Mouse (Mus musculus) left cerebral cortex, adult 18-20 months (tissue): Measurements from ENCODE around the gene Ubtf. TPM values are rescaled to one million over a fixed set of nuclear protein-coding genes. Genes with fewer than 3 reads are reported as not detected.
A peak's percentile ranks its signal among the peaks of the same experiment; 100 is the strongest.
"Not testable (repeated sequence)": the region's sequence is repeated elsewhere in the genome, so short reads cannot be mapped to it uniquely, and the experiment has no call there.

ENCODE experiments used
- DNase-seq, 2 experiments: peaks; one replicate each; pipeline ENCODE4 v3.0.0; 2021 to 2022; ENCODE audit warnings: low spot score in 2 of 2, mixed read lengths in 1 of 2
- long read RNA-seq, 2 experiments: library from polyadenylated mRNA; stranded (forward); transcript quantifications; one replicate each; pipeline ENCODE4 v2.0.0; 2021
- total RNA-seq, 2 experiments: library from RNA; stranded (reverse); gene quantifications; 2 replicates each; pipeline ENCODE4 v1.2.3; 2021

Gene Ubtf
- total RNA-seq, result 100 to 1,000 TPM; 123 to 140 TPM
- long read RNA-seq, experiment 1, full-length matches to known transcripts, result 87 of 120 reads
- long read RNA-seq, experiment 1, partial matches to known transcripts, result 14 of 120 reads
- long read RNA-seq, experiment 1, other reads (novel, unspliced or antisense), result 19 of 120 reads
- long read RNA-seq, experiment 2, full-length matches to known transcripts, result 89 of 119 reads
- long read RNA-seq, experiment 2, partial matches to known transcripts, result 21 of 119 reads
- long read RNA-seq, experiment 2, other reads (novel, unspliced or antisense), result 9 of 119 reads

- peak; percentile 77 to 87 for DNase-seq
Measured at GRCm38 (mm10) chr11:102319410-102319792, at the start of gene Ubtf. TSS of gene Ubtf (minus strand) at chr11:102319742.

- DNase-seq, result no peak
Measured at GRCm38 (mm10) chr11:102369263-102369662, 49.7 kb upstream of the Ubtf start.

- no peak for DNase-seq
Measured at GRCm38 (mm10) chr11:102368347-102368746, 48.8 kb upstream of the Ubtf start.

GRCm38 (mm10) chr11:102367504-102368280, 48.1 kb upstream of the Ubtf start:
- no peak for DNase-seq

- not testable (repeated sequence) for DNase-seq
Measured at GRCm38 (mm10) chr11:102366103-102366502, 46.6 kb upstream of the Ubtf start, which contains the start of gene Slc4a1. TSS of gene Slc4a1 (minus strand) at chr11:102366203.

GRCm38 (mm10) chr11:102365699-102366098, 46.2 kb upstream of the Ubtf start:
- DNase-seq, result no peak

GRCm38 (mm10) chr11:102364570-102365371, 45.2 kb upstream of the Ubtf start:
- no peak for DNase-seq

- DNase-seq, result no peak
Measured at GRCm38 (mm10) chr11:102363623-102364022, 44.1 kb upstream of the Ubtf start.

- DNase-seq, result no peak
Measured at GRCm38 (mm10) chr11:102361776-102362495, 42.4 kb upstream of the Ubtf start.

- DNase-seq, result no peak
Measured at GRCm38 (mm10) chr11:102358365-102358764, 38.8 kb upstream of the Ubtf start.

GRCm38 (mm10) chr11:102356636-102357350, 37.3 kb upstream of the Ubtf start:
- peak; percentile 18 to 29 for DNase-seq

GRCm38 (mm10) chr11:102356190-102356589, 36.6 kb upstream of the Ubtf start:
- DNase-seq, result no peak

GRCm38 (mm10) chr11:102355501-102355900, 36.0 kb upstream of the Ubtf start:
- no peak for DNase-seq

- no peak for DNase-seq
Measured at GRCm38 (mm10) chr11:102353021-102353431, 33.5 kb upstream of the Ubtf start.

GRCm38 (mm10) chr11:102352378-102352777, 32.8 kb upstream of the Ubtf start:
- no peak for DNase-seq

- no peak for DNase-seq
Measured at GRCm38 (mm10) chr11:102350981-102351523, 31.5 kb upstream of the Ubtf start.

GRCm38 (mm10) chr11:102350416-102350815, 30.9 kb upstream of the Ubtf start:
- DNase-seq, result no peak

GRCm38 (mm10) chr11:102349189-102349954, 29.8 kb upstream of the Ubtf start:
- DNase-seq, result no peak

- DNase-seq, result no peak
Measured at GRCm38 (mm10) chr11:102348771-102349170, 29.2 kb upstream of the Ubtf start.
